Mouse (Mus musculus) heart, adult 2 months (tissue): ENCODE measurements around the gene Grik3. TPM values are rescaled to one million over a fixed set of nuclear protein-coding genes. Genes with fewer than 3 reads are reported as not detected.

ENCODE experiments used
- DNase-seq, 2 experiments: peaks; one replicate each; pipeline ENCODE4 v3.0.0; 2021
- H3K27ac ChIP-seq: fragments of 200-600 bp; 2 replicates; pipeline ENCODE4 v1.8.1; 2022
- H3K27me3 ChIP-seq: fragments of 200-500 bp; 2 replicates; pipeline ENCODE4 v1.6.1; 2012; ENCODE audit warnings: mild to moderate bottlenecking, low read length, inconsistent platforms, mixed read lengths; ENCODE audit not compliant: control insufficient read depth, insufficient read depth
- H3K36me3 ChIP-seq: fragments of 200-500 bp; 2 replicates; pipeline ENCODE4 v1.6.1; 2012; ENCODE audit warnings: low read length, inconsistent platforms; ENCODE audit not compliant: control insufficient read depth, insufficient read depth
- H3K4me1 ChIP-seq: fragments of 200-500 bp; 2 replicates; pipeline ENCODE4 v1.6.1; 2011; ENCODE audit warnings: low read length; ENCODE audit not compliant: control insufficient read depth, insufficient read depth
- H3K4me3 ChIP-seq: fragments of 200-600 bp; 2 replicates; pipeline ENCODE4 v1.8.1; 2022
- H3K79me2 ChIP-seq: fragments of 200-500 bp; replicated peaks from 2 replicates; pipeline ENCODE4 v1.6.1; 2012; ENCODE audit warnings: mild to moderate bottlenecking, inconsistent platforms, low read length, moderate library complexity, mixed read lengths; ENCODE audit not compliant: control insufficient read depth, insufficient read depth
- H3K9ac ChIP-seq: fragments of 200-500 bp; 2 replicates; pipeline ENCODE4 v1.6.1; 2012; ENCODE audit warnings: low read depth, mild to moderate bottlenecking, control low read depth, inconsistent platforms, low read length, mixed read lengths
- CTCF ChIP-seq: fragments of 200-600 bp; IDR thresholded peaks from 2 replicates; pipeline ENCODE4 v1.8.1; 2022; ENCODE audit warnings: antibody characterized with exemption, mild to moderate bottlenecking, moderate library complexity
- EP300 ChIP-seq: fragments of 200-500 bp; IDR thresholded peaks from 2 replicates; pipeline ENCODE4 v1.6.1; 2011; ENCODE audit warnings: low read depth, low read length, control low read depth; ENCODE audit not compliant: insufficient read depth
- POLR2A ChIP-seq: fragments of 200-500 bp; IDR thresholded peaks from 2 replicates; pipeline ENCODE4 v1.6.1; 2011; ENCODE audit warnings: mild to moderate bottlenecking, low read depth, low read length, control low read depth; ENCODE audit not compliant: insufficient read depth
- WGBS: fragments of 180-500 bp; shearing (Covaris S2); methylation state at CpG from one replicate; pipeline ENCODE4 v1.1.7; 2018; 5-methylcytosine and 5-hydroxymethylcytosine counted together
- intact Hi-C: fragments of 180-260 bp; cut with DNase I; formaldehyde crosslinking; loops from one replicate; pipeline ENCODE4 v1.15.1; 2025
- polyA plus RNA-seq: library from polyadenylated mRNA; depleted of rRNA; stranded (reverse); fragments of >200 nt; gene quantifications from 2 replicates; pipeline ENCODE4 v1.2.3, GENCODE M21; 2012
- total RNA-seq, 2 experiments: library from RNA; stranded (reverse); gene quantifications; 2 replicates each; pipeline ENCODE4 v1.2.3; 2021

Gene Grik3
- total and polyA plus RNA-seq, 3 experiments = 0.14 to 0.25 (median 0.21) TPM

GRCm38 (mm10) chr4:125572312-125572663 lies 81.8 kb downstream of the Grik3 start:
- H3K27me3 ChIP-seq = no peaks in the 10 kb centered on the region
- H3K9ac ChIP-seq = no peak overlapping the region
- no peak for DNase-seq
- TF ChIP-seq POLR2A = no peak
- no peak for TF ChIP-seq EP300
- TF ChIP-seq CTCF = no peak
- H3K4me1 ChIP-seq = no peaks in the 10 kb centered on the region
- H3K27ac ChIP-seq = no peak overlapping the region
- H3K36me3 ChIP-seq = no peaks in the 10 kb centered on the region
- intact Hi-C loops = no loop called here
- no peak overlapping the region for H3K4me3 ChIP-seq
- no peaks in the 10 kb centered on the region for H3K79me2 ChIP-seq
- 5% methylated on average over 5 of the region's 5 CpGs for WGBS

DNA sequence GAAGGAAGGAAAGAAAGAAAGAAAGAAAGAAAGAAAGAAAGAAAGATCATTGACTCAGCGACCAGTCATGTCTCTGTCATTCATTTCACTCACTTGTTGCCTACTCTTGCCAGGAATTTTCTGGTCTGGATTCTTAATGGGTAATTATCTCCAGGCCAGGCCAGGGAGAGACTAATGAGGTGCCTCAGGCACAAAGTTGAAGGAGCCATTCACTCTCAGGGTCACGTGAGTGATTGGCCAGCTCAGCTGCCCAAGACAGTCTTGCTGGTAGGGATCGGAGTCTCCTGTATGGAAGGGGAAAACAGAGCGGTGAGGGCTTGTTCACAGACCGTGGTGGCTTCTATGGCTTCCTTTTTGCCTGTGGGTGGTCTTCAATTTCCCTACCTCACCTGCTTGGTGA lies 82.5 kb downstream of the Grik3 start:
- Histone ChIP-seq H3K27ac (no peak overlapping the region), H3K4me3 (no peak overlapping the region), H3K36me3 (no peaks in the 10 kb centered on the region), H3K27me3 (no peaks in the 10 kb centered on the region), H3K79me2 (no peaks in the 10 kb centered on the region), H3K9ac (no peak overlapping the region), H3K4me1 (no peaks in the 10 kb centered on the region)
- TF ChIP-seq CTCF = no peak
- TF ChIP-seq EP300 = no peak
- no peak for TF ChIP-seq POLR2A
- no peak for DNase-seq
- intact Hi-C loops = no loop called here
- 30% methylated on average over 5 of the region's 5 CpGs for WGBS

GRCm38 (mm10) chr4:125573951-125574675 lies 83.6 kb downstream of the Grik3 start:
- TF ChIP-seq CTCF = no peak
- no peak for TF ChIP-seq POLR2A
- Histone ChIP-seq H3K79me2 (no peaks in the 10 kb centered on the region), H3K4me1 (no peaks in the 10 kb centered on the region), H3K27me3 (no peaks in the 10 kb centered on the region), H3K9ac (no peak overlapping the region), H3K36me3 (no peaks in the 10 kb centered on the region), H3K27ac (no peak overlapping the region), H3K4me3 (no peak overlapping the region)
- DNase-seq = no peak
- intact Hi-C loops = no loop called here
- 11% methylated on average over 11 of the region's 11 CpGs for WGBS

GRCm38 (mm10) chr4:125580336-125580735 lies 89.8 kb downstream of the Grik3 start:
- H3K36me3 ChIP-seq = no peaks in the 10 kb centered on the region
- DNase-seq = no peak
- H3K9ac ChIP-seq = no peak overlapping the region
- no peak overlapping the region for H3K27ac ChIP-seq
- intact Hi-C loops = no loop called here
- no peaks in the 10 kb centered on the region for H3K27me3 ChIP-seq
- H3K4me3 ChIP-seq = no peak overlapping the region
- TF ChIP-seq CTCF (no peak), EP300 (no peak), POLR2A (no peak)
- no peaks in the 10 kb centered on the region for H3K4me1 ChIP-seq
- WGBS = 47% methylated on average over 5 of the region's 5 CpGs
- no peaks in the 10 kb centered on the region for H3K79me2 ChIP-seq

DNA sequence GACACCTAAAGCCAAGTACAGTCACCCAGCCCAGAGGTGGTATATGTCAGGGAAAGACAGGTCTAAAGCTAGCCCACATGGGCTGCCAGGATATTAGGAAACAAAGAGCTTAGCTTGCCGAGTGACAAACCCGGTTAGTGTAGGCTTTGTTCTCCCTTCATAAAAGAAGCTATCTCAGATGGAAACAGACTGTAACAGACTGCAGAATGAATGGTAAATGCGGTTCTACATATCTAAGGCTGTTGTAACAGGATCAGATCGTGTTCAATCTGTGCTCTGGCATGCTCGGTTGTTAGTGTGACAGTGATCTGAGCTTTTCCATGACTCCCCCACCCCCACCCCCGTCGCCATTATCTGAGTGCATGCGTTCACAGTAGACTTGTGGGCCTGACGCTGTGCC lies 92.8 kb downstream of the Grik3 start:
- no peaks in the 10 kb centered on the region for H3K4me1 ChIP-seq
- no peak for DNase-seq
- no peak overlapping the region for H3K9ac ChIP-seq
- WGBS = 75% methylated on average over 9 of the region's 9 CpGs
- TF ChIP-seq POLR2A (no peak), CTCF (no peak), EP300 (no peak)
- no peaks in the 10 kb centered on the region for H3K36me3 ChIP-seq
- no peak overlapping the region for H3K4me3 ChIP-seq
- H3K27me3 ChIP-seq = no peaks in the 10 kb centered on the region
- no peak overlapping the region for H3K27ac ChIP-seq
- no peaks in the 10 kb centered on the region for H3K79me2 ChIP-seq
- intact Hi-C loops = no loop called here

DNA sequence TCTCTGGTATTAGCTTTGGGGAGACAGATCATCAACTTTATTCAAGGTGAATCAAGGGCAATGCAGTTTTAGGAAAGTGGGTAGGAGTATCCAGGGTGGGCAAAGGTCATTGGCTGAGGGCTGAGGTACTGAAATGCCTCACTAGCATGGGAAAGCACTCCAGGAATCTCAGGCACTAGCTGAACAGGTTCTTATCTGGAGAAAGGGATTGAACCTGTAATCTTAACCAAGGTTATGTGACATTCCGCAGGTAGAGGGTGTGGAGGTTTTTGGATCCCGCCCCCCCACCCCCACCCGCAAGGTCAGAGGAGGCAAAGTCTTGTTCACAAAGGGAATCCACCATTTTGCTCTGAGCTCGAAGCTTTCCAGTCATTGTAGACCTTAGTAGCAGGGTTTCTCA lies 93.4 kb downstream of the Grik3 start:
- H3K36me3 ChIP-seq = no peaks in the 10 kb centered on the region
- H3K27ac ChIP-seq = no peak overlapping the region
- DNase-seq = no peak
- no peaks in the 10 kb centered on the region for H3K27me3 ChIP-seq
- WGBS = 59% methylated on average over 4 of the region's 4 CpGs
- no peak overlapping the region for H3K9ac ChIP-seq
- H3K4me1 ChIP-seq = no peaks in the 10 kb centered on the region
- no peaks in the 10 kb centered on the region for H3K79me2 ChIP-seq
- intact Hi-C loops = no loop called here
- TF ChIP-seq CTCF (no peak), POLR2A (no peak), EP300 (no peak)
- H3K4me3 ChIP-seq = no peak overlapping the region
